Mouse (Mus musculus): ENCODE measurements around the gene Tbl1xr1.

DNA sequence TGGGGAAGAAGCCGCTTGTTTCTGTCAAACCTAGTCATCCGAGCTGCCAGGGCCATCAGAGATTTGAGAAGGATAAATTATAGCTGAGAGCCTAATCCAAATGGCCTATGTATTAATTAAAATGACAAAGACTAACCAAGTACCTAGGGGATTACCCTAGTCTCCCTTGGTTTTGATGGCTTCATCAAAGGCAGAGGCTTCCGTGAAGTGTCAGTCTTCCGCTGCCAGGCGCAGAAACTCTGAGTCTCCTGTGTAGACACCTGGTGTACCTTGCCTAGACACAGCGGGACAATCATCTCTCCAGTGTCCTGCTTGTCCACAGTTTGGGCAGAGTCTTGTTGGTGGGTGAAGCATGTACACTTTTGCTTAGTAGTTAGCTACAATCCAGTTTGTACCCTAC lies 35.8 kb upstream of the Tbl1xr1 start:
- no peak for TF ChIP-seq MYOG (IDR thresholded peaks at IDR 0.05; ENCODE audit: control insufficient read depth in 1 of 3, insufficient read depth in 1 of 3, insufficient read length in 2 of 3, low read depth in 2 of 3)
- no peak for TF ChIP-seq TCF3 (IDR thresholded peaks at IDR 0.05; ENCODE audit: insufficient read length, low read depth)
- TF ChIP-seq POLR2A (IDR thresholded peaks at IDR 0.05; ENCODE audit: insufficient read length, low read depth), result no peak
- TF ChIP-seq POLR2AphosphoS2 (IDR thresholded peaks at IDR 0.05; ENCODE audit: insufficient read length, low read depth), result no peak
- TF ChIP-seq MAX (IDR thresholded peaks at IDR 0.05; ENCODE audit: low read depth), result no peak
- TF ChIP-seq TCF12 (IDR thresholded peaks at IDR 0.05; ENCODE audit: insufficient read depth, poor library complexity, severe bottlenecking), result no peak
- no peak for TF ChIP-seq MYOD1 (IDR thresholded peaks at IDR 0.05; ENCODE audit: control insufficient read depth in 1 of 3, insufficient read length in 2 of 3, low read depth in 2 of 3)
- TF ChIP-seq E2F4 (IDR thresholded peaks at IDR 0.05; ENCODE audit: insufficient read depth), result no peak
- no peak for TF ChIP-seq USF1 (IDR thresholded peaks at IDR 0.05; ENCODE audit: low read depth)
- TF ChIP-seq CEBPB (IDR thresholded peaks at IDR 0.05; ENCODE audit: insufficient read depth, poor library complexity, severe bottlenecking), result no peak
- TF ChIP-seq REST (IDR thresholded peaks at IDR 0.05; ENCODE audit: insufficient read depth, insufficient read length), result no peak

Data from myocyte (in vitro differentiated cells).